Mouse (Mus musculus) pancreas, adult 10 weeks (tissue): ENCODE results near the gene Pitpna. TPM values are rescaled to one million over a fixed set of nuclear protein-coding genes. Genes with fewer than 3 reads are reported as not detected.

Experiments
- polyA plus RNA-seq: library from polyadenylated mRNA; stranded (reverse); fragments of 350-450 nt; fragmentation: Illumina TruSeq; extraction: RNeasy Lipid Tissue Mini Kit (QIAGEN cat#74804); gene quantifications from one replicate; pipeline ENCODE4 v1.2.3, GENCODE M21; 2015; ENCODE audit warnings: low read depth, low replicate concordance; ENCODE audit not compliant: insufficient read depth

The Pitpna gene
- 16.2 TPM for polyA plus RNA-seq

GRCm38 (mm10) chr11:75587493-75588284 lies at the start of gene Pitpna:
TSS of gene Pitpna (plus strand) at chr11:75588097.

GRCm38 (mm10) chr11:75630645-75631229 lies 42.8 kb downstream of the Pitpna start, which contains the start of gene Inpp5k:
TSS of gene Inpp5k (plus strand) at chr11:75630988.

GRCm38 (mm10) chr11:75650311-75650710 lies 62.4 kb downstream of the Pitpna start, which contains the start of gene Myo1c:
TSS of gene Myo1c (plus strand) at chr11:75650504.

Other genes starting within 250 kb of the Pitpna start
- 5.0 TPM for gene Rpa1, start 239.8 kb upstream of the Pitpna start, polyA plus RNA-seq
- gene Smyd4, start 239.7 kb upstream of the Pitpna start, polyA plus RNA-seq = 1.5 TPM
- 27.5 TPM for gene Serpinf1, start 165.4 kb upstream of the Pitpna start, polyA plus RNA-seq
- gene Serpinf2, start 148.5 kb upstream of the Pitpna start, polyA plus RNA-seq = 0.37 TPM
- 5.2 TPM for gene Wdr81, start 133.4 kb upstream of the Pitpna start, polyA plus RNA-seq
- 2.0 TPM for gene Tlcd2, start 126.4 kb upstream of the Pitpna start, polyA plus RNA-seq
- gene Prpf8, start 101.3 kb upstream of the Pitpna start, polyA plus RNA-seq = 17.1 TPM
- 2.5 TPM for gene Rilp, start 78.0 kb upstream of the Pitpna start, polyA plus RNA-seq
- gene Scarf1, start 74.6 kb upstream of the Pitpna start, polyA plus RNA-seq = 5.9 TPM
- 5.1 TPM for gene Slc43a2, start 56.4 kb upstream of the Pitpna start, polyA plus RNA-seq
- gene Inpp5k, start 42.9 kb downstream of the Pitpna start, polyA plus RNA-seq = 16.0 TPM
- gene Myo1c, start 62.4 kb downstream of the Pitpna start, polyA plus RNA-seq = 28.2 TPM
- gene Crk, start 91.2 kb downstream of the Pitpna start, polyA plus RNA-seq = 16.0 TPM
- 53.0 TPM for gene Ywhae, start 144.8 kb downstream of the Pitpna start, polyA plus RNA-seq
- 0.30 TPM for gene Doc2b, start 208.0 kb downstream of the Pitpna start, polyA plus RNA-seq